15 mouse cellular contexts compared by ENCODE assay signal in genomic region chr11:76332240-76332639, GRCm38 (mm10).
DNase-seq lines count a peak whose midpoint lies in the region; ATAC-seq and TF ChIP-seq lines count a peak whose summit lies in the region.
"Had no signal": no experiment of that assay in that cellular context is flagged by ENCODE, and none has a peak within 500 bp of the region (broad histone marks: within the 10 kb centered on the region; RNA-seq: fewer than 3 reads in every experiment).

No protein-coding gene starts in this region.

- H3K36me3 ChIP-seq in intestine, embryonic 15.5 days, result no peaks in the 10 kb centered on the region
- no peaks in the 10 kb centered on the region for H3K36me3 ChIP-seq in intestine, postnatal 0 days (ENCODE audit: control insufficient read depth, insufficient read depth)
- no peaks in the 10 kb centered on the region for H3K36me3 ChIP-seq in embryonic facial prominence, embryonic 14.5 days (ENCODE audit: control insufficient read depth, insufficient read depth, low read length)
- H3K36me3 ChIP-seq: G1E had no signal

- peaks cover 22% of the 10 kb centered on the region for H3K4me1 ChIP-seq in intestine, embryonic 15.5 days (replicated peaks)
- no peaks in the 10 kb centered on the region for H3K4me1 ChIP-seq in intestine, postnatal 0 days (replicated peaks; ENCODE audit: control insufficient read depth, insufficient read depth, low read length)
- peaks cover 28% of the 10 kb centered on the region for H3K4me1 ChIP-seq in embryonic facial prominence, embryonic 14.5 days (ENCODE audit: control insufficient read depth, insufficient read depth, low read length)

- 0 out of 2 replicates have a peak, but pooled peaks have one; percentile 8 for ATAC-seq in intestine, embryonic 15.5 days
- ATAC-seq in intestine, postnatal 0 days, result no peak
- ATAC-seq in Patski, result peak; percentile 47
- ATAC-seq in embryonic facial prominence, embryonic 14.5 days (ENCODE audit: low read depth), result no peak

- CTCF ChIA-PET in Patski (lab: Charles Lee), result interaction anchor here (1.9 kb wide), 1 partner anchor 16 kb away, joined by 14 read pairs; no protein-coding TSS in a partner anchor

- no peak for TF ChIP-seq CTCF in intestine, postnatal 0 days (IDR thresholded peaks at IDR 0.05; ENCODE audit: low read depth)
- no peak for TF ChIP-seq CTCF in Patski (IDR thresholded peaks at IDR 0.05)

- peak overlapping the region; percentile 56; the same call in 1 of the 2 replicates for H3K27ac ChIP-seq in intestine, embryonic 15.5 days
- no peak overlapping the region for H3K27ac ChIP-seq in intestine, postnatal 0 days (ENCODE audit: low read depth, low read length)
- peak overlapping the region; percentile 61; the same call in 1 of the 2 replicates for H3K27ac ChIP-seq in embryonic facial prominence, embryonic 14.5 days (replicated peaks; ENCODE audit: low read depth, low read length)

- peak; percentile 73 for DNase-seq in Patski (ENCODE audit: low read depth, low spot score)
- peak; percentile 73 for DNase-seq in embryonic facial prominence, embryonic 14.5 days (ENCODE audit: low spot score)
- peak; percentile 28 for DNase-seq in kidney, postnatal 36 days
- DNase-seq in frontal cortex, postnatal 14 days (ENCODE audit: low spot score in 2 of 2), result no peak
- no peak for DNase-seq in gastrocnemius, postnatal 10 days
- DNase-seq in cerebellum, postnatal 4 days (ENCODE audit: low spot score in 2 of 2), result no peak
- DNase-seq: adrenal gland, postnatal 14 days; cerebellum, postnatal 14 days; heart, adult 11 months; lung, postnatal 36 days had no signal

- no peak overlapping the region for H3K9ac ChIP-seq in intestine, embryonic 15.5 days
- no peak overlapping the region for H3K9ac ChIP-seq in intestine, postnatal 0 days (ENCODE audit: low read depth, low read length)
- H3K9ac ChIP-seq in embryonic facial prominence, embryonic 14.5 days (ENCODE audit: low read depth, low read length), result 0 out of 2 replicates have a peak overlapping the region, but pooled peaks have one; percentile 11

- no peaks in the 10 kb centered on the region for H3K27me3 ChIP-seq in intestine, embryonic 15.5 days (replicated peaks)
- H3K27me3 ChIP-seq in intestine, postnatal 0 days (replicated peaks; ENCODE audit: control insufficient read depth, insufficient read depth, low read length), result no peaks in the 10 kb centered on the region
- no peaks in the 10 kb centered on the region for H3K27me3 ChIP-seq in Patski
- H3K27me3 ChIP-seq in embryonic facial prominence, embryonic 14.5 days (replicated peaks; ENCODE audit: control insufficient read depth, insufficient read depth, low read length), result no peaks in the 10 kb centered on the region

- no peaks in the 10 kb centered on the region for H3K9me3 ChIP-seq in intestine, embryonic 15.5 days
- no peaks in the 10 kb centered on the region for H3K9me3 ChIP-seq in intestine, postnatal 0 days (ENCODE audit: control insufficient read depth)
- H3K9me3 ChIP-seq in embryonic facial prominence, embryonic 14.5 days (ENCODE audit: control insufficient read depth, low read length), result no peaks in the 10 kb centered on the region
- H3K9me3 ChIP-seq: G1E had no signal

- POLR2A ChIA-PET in Patski (lab: Charles Lee), result interaction anchor here (0.7 to 1.2 kb wide), 2 partner anchors 16 to 17 kb away, joined by 4 to 8 read pairs; no protein-coding TSS in a partner anchor

- H3K4me2 ChIP-seq in intestine, embryonic 15.5 days (replicated peaks), result no peak overlapping the region
- no peak overlapping the region for H3K4me2 ChIP-seq in intestine, postnatal 0 days (replicated peaks; ENCODE audit: low read depth)
- H3K4me2 ChIP-seq in embryonic facial prominence, embryonic 14.5 days (ENCODE audit: low read depth, low read length), result no peak overlapping the region
- H3K4me2 ChIP-seq: midbrain, embryonic 11.5 days had no signal

- H3K4me3 ChIP-seq in intestine, embryonic 15.5 days (replicated peaks), result no peak overlapping the region
- H3K4me3 ChIP-seq in intestine, postnatal 0 days (ENCODE audit: low read depth, low read length), result no peak overlapping the region
- H3K4me3 ChIP-seq in embryonic facial prominence, embryonic 14.5 days (ENCODE audit: low read depth, low read length), result no peak overlapping the region
- H3K4me3 ChIP-seq: erythroblast, embryonic 14.5 days had no signal

- 37% methylated on average over 5 of the region's 5 CpGs for WGBS in intestine, embryonic 15.5 days
- WGBS in intestine, postnatal 0 days, result 58% methylated on average over 5 of the region's 5 CpGs
- 31% methylated on average over 5 of the region's 5 CpGs for WGBS in embryonic facial prominence, embryonic 14.5 days

- in situ Hi-C loops in Patski (cut with MboI; ENCODE audit: low pct_unique_long_range_greater_than_20kb), result no loop called here

Comparison
In these comparisons a context has a peak if more than half of its experiments do, and no peak if none do; other contexts are left out.
1. ATAC-seq: peak in intestine, embryonic 15.5 days (single experiment) and Patski (single experiment); none in intestine, postnatal 0 days (single experiment) and embryonic facial prominence, embryonic 14.5 days (single experiment).
2. DNase-seq: peak in Patski (single experiment), embryonic facial prominence, embryonic 14.5 days (single experiment) and kidney, postnatal 36 days (2 of 2); none in frontal cortex, postnatal 14 days (0 of 2), gastrocnemius, postnatal 10 days (single experiment) and cerebellum, postnatal 4 days (0 of 2).